Mouse (Mus musculus): ENCODE data around the gene Serac1. TPM values are rescaled to one million over a fixed set of nuclear protein-coding genes. Genes with fewer than 3 reads are reported as not detected.

The Serac1 gene
- polyA plus RNA-seq, 1 experiment: 4.1 TPM

DNA sequence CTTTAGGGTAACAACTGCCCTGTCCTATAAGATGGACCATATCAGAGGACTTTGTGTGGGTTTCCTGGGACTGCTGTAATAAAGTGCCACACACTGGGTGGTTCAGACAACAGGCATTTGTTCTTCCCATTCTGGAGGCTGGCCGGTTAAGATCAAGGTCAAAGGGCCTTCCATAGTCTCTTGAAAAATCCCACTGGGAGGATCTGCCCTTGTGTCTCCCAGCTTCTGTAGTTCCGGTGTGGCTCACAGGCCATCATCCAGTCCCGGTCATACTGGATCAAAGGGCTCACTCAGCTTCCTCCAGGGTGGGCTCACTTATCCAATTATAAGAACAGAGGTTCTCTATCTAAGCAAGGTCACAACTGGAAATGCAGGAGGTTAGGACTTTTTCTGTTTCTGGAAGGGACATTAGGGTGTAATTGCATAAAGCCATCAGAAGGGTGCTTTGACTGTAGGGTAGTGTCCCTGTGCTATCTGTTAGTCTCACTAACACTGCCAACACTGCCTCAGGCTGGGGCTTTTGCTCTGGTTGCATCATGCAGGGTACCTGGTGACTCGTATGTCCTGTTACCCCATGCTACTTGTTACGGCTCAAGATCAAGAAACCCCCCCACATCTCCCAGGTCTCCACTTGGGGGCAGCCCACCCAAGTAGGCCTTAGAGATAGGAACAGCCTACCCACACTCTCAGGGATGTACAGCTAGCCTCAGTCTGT, 86.5 kb downstream of the Serac1 start:
- H3K4me3 ChIP-seq (ENCODE audit: insufficient read depth, low read depth, low read length): no peak overlapping the region
- H3K27ac ChIP-seq (ENCODE audit: insufficient read depth, low read depth, low read length): no peak overlapping the region
- peaks cover 6% of the 10 kb centered on the region; the same call in 1 of the 2 replicates for H3K4me1 ChIP-seq (ENCODE audit: control insufficient read depth, insufficient read depth, low read length)
- H3K27me3 ChIP-seq (replicated peaks; ENCODE audit: control insufficient read depth, insufficient read depth, low read length): no peaks in the 10 kb centered on the region
- no peak for DNase-seq
- TF ChIP-seq CTCF (conservative IDR thresholded peaks at IDR 0.05; ENCODE audit: insufficient read depth, insufficient read length, low read depth, low read length) (no peak), POLR2A (IDR thresholded peaks at IDR 0.05; ENCODE audit: low read depth, low read length) (no peak)
- no peaks in the 10 kb centered on the region for H3K36me3 ChIP-seq (ENCODE audit: control insufficient read depth, insufficient read depth, low read length)
- WGBS: 88% methylated on average over 5 of the region's 5 CpGs

Other genes starting within 250 kb of the Serac1 start
- gene Snx9, start 238.4 kb downstream of the Serac1 start, polyA plus RNA-seq (2012; rRNA removed): 55.3 and 56.6 TPM in 2 replicates
- 1.5 and 1.8 TPM in 2 replicates for gene Synj2, start 138.5 kb downstream of the Serac1 start, polyA plus RNA-seq (2012; rRNA removed)
- gene Gtf2h5, start within 50 bp of the Serac1 start, polyA plus RNA-seq (2012; rRNA removed): 25.4 and 39.5 TPM in 2 replicates
- 42.5 and 48.0 TPM in 2 replicates for gene Tulp4, start 26.7 kb upstream of the Serac1 start, polyA plus RNA-seq (2012; rRNA removed)
- 6.6 and 6.7 TPM in 2 replicates for gene Tmem181a, start 177.1 kb upstream of the Serac1 start, polyA plus RNA-seq (2012; rRNA removed)
- gene Dynlt1a, start 237.8 kb upstream of the Serac1 start, polyA plus RNA-seq (2012; rRNA removed): 3.8 and 4.3 TPM in 2 replicates